Mouse (Mus musculus) neutrophil, adult 5-6 weeks (primary cell): ENCODE data around the gene B3gat2. TPM values are rescaled to one million over a fixed set of nuclear protein-coding genes. Genes with fewer than 3 reads are reported as not detected.
A peak's percentile ranks its signal among the peaks of the same experiment; 100 is the strongest.

Source experiments
- ATAC-seq: fragments of 151-379, 151-347 bp; 2 replicates; pipeline ENCODE4 v1.8.0; 2017; ENCODE audit warnings: mild to moderate bottlenecking, moderate TSS enrichment; ENCODE audit not compliant: insufficient number of reproducible peaks, poor library complexity, low FRiP score, severe bottlenecking; ENCODE audit errors: extremely low read depth
- total RNA-seq: library from RNA; stranded (forward); fragments of 200-1000 nt; gene quantifications from 2 replicates; pipeline ENCODE4 v1.2.3, GENCODE M21; 2017

B3gat2 gene
- total RNA-seq: 0.47 and 0.74 TPM in 2 replicates

GRCm38 (mm10) chr1:23761502-23762135 is at the start of gene B3gat2:
Gene B3gat2, plus strand, starts transcription at chr1:23761753.
- no peak for ATAC-seq

GRCm38 (mm10) chr1:23720326-23720725 is 41.2 kb upstream of the B3gat2 start:
- peak; percentile 87 for ATAC-seq

GRCm38 (mm10) chr1:23721036-23721435 is 40.5 kb upstream of the B3gat2 start:
- peak; percentile 69 for ATAC-seq

- no peak for ATAC-seq
Measured at GRCm38 (mm10) chr1:23722469-23723372, 38.8 kb upstream of the B3gat2 start.

- ATAC-seq: no peak
Measured at GRCm38 (mm10) chr1:23731324-23731723, 30.2 kb upstream of the B3gat2 start.

GRCm38 (mm10) chr1:23750864-23751532 is 10.6 kb upstream of the B3gat2 start:
- ATAC-seq: no peak

- ATAC-seq: no peak
Measured at GRCm38 (mm10) chr1:23753091-23753490, 8.5 kb upstream of the B3gat2 start.

GRCm38 (mm10) chr1:23753591-23753990 is 8.0 kb upstream of the B3gat2 start:
- ATAC-seq: no peak

- ATAC-seq: no peak
Measured at GRCm38 (mm10) chr1:23754340-23754739, 7.2 kb upstream of the B3gat2 start.

GRCm38 (mm10) chr1:23754967-23755366 is 6.6 kb upstream of the B3gat2 start:
- ATAC-seq: no peak

- 0 out of 2 replicates have a peak, but pooled peaks have one; percentile 2 for ATAC-seq
Measured at GRCm38 (mm10) chr1:23762136-23762687, 659 bp downstream of the B3gat2 start.

GRCm38 (mm10) chr1:23762782-23763630 is 1.5 kb downstream of the B3gat2 start:
- peak; percentile 85 for ATAC-seq

GRCm38 (mm10) chr1:23763726-23764125 is 2.2 kb downstream of the B3gat2 start:
- no peak for ATAC-seq

- no peak for ATAC-seq
Measured at GRCm38 (mm10) chr1:23764710-23765109, 3.2 kb downstream of the B3gat2 start.

- ATAC-seq: no peak
Measured at GRCm38 (mm10) chr1:23773039-23773438, 11.5 kb downstream of the B3gat2 start.

- peak; percentile 83 for ATAC-seq
Measured at GRCm38 (mm10) chr1:23792737-23793533, 31.4 kb downstream of the B3gat2 start.

- no peak for ATAC-seq
Measured at GRCm38 (mm10) chr1:23798306-23798705, 36.8 kb downstream of the B3gat2 start.

- no peak for ATAC-seq
Measured at GRCm38 (mm10) chr1:23821615-23822014, 60.1 kb downstream of the B3gat2 start.
